Mouse (Mus musculus): Measurements from ENCODE around the gene Jph2.

DNA sequence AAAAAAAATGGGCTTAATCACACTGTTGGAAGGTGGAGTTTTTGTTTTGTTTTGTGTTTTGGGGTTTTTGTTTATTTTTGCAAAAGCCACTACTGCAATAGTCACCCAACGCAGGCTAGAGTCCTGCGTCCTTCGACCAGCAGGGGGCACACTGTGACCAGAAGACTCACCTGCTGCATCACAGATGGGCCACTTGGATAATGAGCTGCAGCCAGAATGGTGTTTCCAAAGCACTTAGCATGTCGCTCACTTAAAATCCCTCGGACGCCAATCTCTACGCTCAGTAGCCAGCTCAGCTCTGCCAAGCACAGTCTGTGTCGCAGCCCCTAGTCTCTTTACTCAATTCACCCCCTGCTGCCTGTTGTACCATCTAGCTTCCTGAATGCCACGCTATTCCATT is 57.5 kb downstream of the Jph2 start:
- peak; percentile 98 for TF ChIP-seq SMC3 (IDR thresholded peaks at IDR 0.05; ENCODE audit: low read depth, low read length)
- peak; percentile 64 to 95 (median 87) for TF ChIP-seq CTCF (IDR thresholded peaks at IDR 0.05 in 2 of 3, conservative IDR thresholded peaks at IDR 0.05 in 1 of 3; ENCODE audit: control insufficient read depth in 1 of 3, insufficient read depth in 1 of 3, low read depth in 2 of 3, low read length in 3 of 3, poor library complexity in 1 of 3, severe bottlenecking in 1 of 3)
- no peak for TF ChIP-seq ZNF384 (IDR thresholded peaks at IDR 0.05; ENCODE audit: low read depth, low read length)
- TF ChIP-seq EP300 (IDR thresholded peaks at IDR 0.05; ENCODE audit: low read depth in 1 of 2, low read length in 2 of 2) = no peak
- TF ChIP-seq POLR2A (IDR thresholded peaks at IDR 0.05; ENCODE audit: control insufficient read depth in 1 of 2, insufficient read depth in 1 of 2, low read depth in 1 of 2, low read length in 2 of 2, poor library complexity in 1 of 2) = no peak
- no peak for TF ChIP-seq MAX (IDR thresholded peaks at IDR 0.05; ENCODE audit: low read length)
- no peak for TF ChIP-seq GATA1 (IDR thresholded peaks at IDR 0.05; ENCODE audit: low read depth, low read length)
- no peak for TF ChIP-seq NELFE (IDR thresholded peaks at IDR 0.05; ENCODE audit: low read depth, low read length)
- TF ChIP-seq MXI1 (IDR thresholded peaks at IDR 0.05; ENCODE audit: low read depth, low read length) = no peak
